Mouse (Mus musculus) erythroblast, embryonic 14.5 days (primary cell): ENCODE results near the gene Dnajc7.

Experiments
- GATA1 ChIP-seq: IDR thresholded peaks from 2 replicates; pipeline ENCODE4 v1.6.1; 2012; ENCODE audit warnings: low read length, inconsistent platforms, mixed read lengths
- TAL1 ChIP-seq: IDR thresholded peaks from 3 replicates; pipeline ENCODE4 v1.6.1; 2012; ENCODE audit warnings: low read length, inconsistent platforms, mixed read lengths

DNA sequence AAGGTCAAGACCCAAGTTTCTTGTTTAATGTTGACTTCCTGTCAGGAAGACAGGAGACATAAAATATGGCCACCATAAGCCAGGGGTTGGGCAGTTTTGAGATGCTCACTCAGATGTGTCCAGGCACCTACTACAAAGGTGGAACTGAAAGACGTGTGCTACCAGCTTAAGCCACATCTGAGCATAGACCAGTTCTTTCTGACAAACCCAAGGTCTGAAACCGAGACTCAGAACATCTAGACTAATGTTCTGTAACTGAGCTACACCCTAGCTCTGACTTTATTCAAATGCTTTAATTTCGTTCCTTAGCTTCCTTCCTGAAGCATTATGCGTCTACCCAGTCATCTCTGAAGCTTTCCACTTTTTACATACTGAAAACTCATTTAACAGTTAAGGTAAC lies 21.9 kb downstream of the Dnajc7 start:
- TF ChIP-seq TAL1 (no peak), GATA1 (no peak)
